Mouse (Mus musculus) layer of hippocampus, adult 11-12 months (tissue): ENCODE data around the gene Ran.
A peak's percentile ranks its signal among the peaks of the same experiment; 100 is the strongest.

Experiments
- DNase-seq: peaks from one replicate; pipeline ENCODE4 v3.0.0; 2022; ENCODE audit warnings: low spot score

Ran gene

DNA sequence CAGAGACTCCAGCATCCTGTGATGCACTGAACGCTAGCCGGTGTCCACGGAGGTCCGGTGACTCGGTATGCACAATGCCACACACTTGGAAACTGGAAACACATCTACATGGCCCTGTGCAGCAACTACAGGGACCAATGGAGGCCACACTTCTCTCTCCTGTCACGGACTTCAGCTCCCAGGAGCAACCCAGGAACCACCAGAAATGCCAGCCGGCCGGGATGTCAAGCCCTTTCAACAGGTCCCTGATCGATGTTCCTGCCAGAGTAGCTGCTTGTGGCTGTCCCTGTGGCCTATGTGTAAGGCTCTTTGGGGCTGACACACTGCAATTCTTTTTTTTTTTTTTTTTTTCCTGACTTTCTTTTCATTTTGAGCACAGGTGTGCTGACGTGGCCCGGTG, 44.3 kb downstream of the Ran start:
- DNase-seq, result no peak

DNA sequence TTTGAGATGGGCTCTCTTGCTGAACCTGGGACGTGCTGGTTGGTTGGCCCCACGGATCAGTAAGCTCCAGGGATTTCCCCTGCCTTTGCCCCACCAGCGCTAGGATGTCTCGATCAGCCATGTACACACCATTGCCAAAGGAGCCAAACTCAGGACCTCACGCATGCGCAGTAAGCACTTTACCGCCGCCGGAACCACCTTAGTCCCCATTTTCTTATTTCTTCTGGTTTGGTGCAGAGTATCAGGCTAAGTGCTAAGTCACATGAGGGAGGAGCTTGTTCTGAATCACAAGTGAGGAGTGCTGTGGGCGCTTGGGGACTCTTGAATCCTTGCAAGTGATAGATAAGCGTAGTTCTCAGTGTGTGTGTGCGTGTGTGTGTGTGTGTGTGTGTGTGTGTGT, 45.4 kb downstream of the Ran start:
- no peak for DNase-seq

DNA sequence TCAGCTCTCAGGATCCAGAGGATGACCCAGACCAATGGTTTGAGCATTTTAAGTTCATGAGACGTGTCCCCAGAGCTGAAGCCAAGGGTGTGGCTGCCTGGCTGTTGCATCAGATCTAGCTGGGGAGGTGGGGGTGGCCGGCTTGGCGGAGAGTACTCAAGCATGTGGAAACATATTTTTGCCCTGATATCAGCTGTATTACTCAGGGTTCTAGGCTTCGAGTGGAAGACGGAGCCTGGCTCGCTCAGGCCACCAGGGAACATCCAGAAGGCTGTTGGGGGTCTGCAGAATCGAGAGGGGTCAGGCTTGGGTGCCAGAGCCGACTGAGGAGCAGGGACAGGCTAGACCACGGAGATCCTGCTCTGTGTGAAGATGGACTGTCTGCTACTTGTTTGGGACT, 46.1 kb downstream of the Ran start:
- no peak for DNase-seq

- no peak for DNase-seq
Measured at GRCm38 (mm10) chr5:129066541-129067230, 46.8 kb downstream of the Ran start.

DNA sequence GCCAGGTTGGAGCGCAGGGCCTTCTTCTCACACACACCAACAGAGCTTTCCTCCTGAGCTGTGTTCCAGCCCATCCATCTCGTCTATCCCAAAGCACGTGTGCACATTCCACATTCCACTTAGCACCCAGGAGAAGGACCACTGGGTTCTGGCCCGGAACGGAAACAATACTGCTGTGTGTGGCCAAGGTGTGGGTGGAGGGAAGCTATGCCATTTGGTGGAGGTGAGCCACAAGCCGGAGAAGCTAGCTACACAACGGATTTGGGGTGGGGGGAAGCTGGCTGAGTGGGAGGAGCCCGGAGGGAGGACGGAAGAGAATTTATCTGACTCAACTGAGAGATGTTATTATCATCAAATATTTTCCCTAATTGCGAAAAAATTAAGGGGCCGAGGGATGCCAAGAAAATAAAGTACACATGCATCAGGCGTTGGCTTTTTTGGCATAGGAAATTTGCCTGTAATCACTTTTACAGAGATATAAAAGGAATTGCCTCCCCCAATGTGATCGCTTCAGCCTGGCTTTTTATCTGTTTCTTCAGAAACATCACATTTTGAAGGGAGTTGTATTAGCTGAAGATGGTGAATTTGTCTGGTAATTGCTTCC, 47.5 kb downstream of the Ran start:
- peak; percentile 26 for DNase-seq

GRCm38 (mm10) chr5:129071761-129072280, 52.0 kb downstream of the Ran start:
- DNase-seq, result no peak

DNA sequence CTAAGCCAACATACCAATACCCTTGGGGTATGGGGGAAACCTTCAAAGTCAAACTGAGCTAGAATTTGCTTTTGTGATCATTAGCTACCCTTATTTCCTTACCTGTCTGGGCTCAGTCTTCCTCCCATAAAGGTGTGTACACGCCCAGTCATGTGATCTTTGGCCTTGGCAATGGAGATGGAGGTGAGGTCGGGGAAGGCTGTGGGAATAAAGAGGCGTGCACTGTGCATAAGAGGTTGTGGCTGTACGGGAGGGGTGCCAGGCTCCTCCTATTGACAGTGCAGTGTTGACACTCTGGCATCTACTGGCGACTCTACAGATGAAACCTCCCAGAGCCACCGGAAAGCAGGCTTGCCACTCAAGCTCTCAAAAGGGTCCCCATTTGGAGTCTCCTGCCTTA, 53.5 kb downstream of the Ran start:
- DNase-seq, result no peak
